Mouse (Mus musculus): ENCODE data around the gene Pdlim7.

DNA sequence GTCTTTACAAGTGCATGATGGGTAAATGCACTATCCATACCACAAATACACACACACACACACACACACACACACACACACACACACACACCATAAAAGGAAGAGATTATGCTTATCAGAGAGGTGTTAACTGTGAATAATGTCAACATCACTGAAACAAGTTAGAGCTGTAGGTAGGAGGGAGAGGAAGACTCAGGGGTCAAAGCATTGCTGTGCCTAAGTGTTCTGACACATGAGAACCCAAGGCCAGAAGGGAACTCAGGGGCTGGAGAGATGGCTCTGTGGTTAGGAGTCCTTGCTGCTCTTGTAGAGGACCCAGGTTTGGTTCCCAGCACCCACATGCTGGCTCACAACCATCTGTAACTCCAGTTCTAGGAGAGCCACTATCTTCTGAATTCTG is 33.5 kb downstream of the Pdlim7 start:
- TF ChIP-seq POLR2A (IDR thresholded peaks at IDR 0.05; ENCODE audit: borderline replicate concordance, control insufficient read depth, low read depth, low read length) (no peak), CTCF (IDR thresholded peaks at IDR 0.05; ENCODE audit: control insufficient read depth, insufficient read depth, low read length) (no peak)

Measured in bone marrow, adult 2 months (tissue).